Mouse (Mus musculus) kidney, embryonic 15.5 days (tissue): ENCODE results near the gene Tmem50b. TPM values are rescaled to one million over a fixed set of nuclear protein-coding genes. Genes with fewer than 3 reads are reported as not detected.
"Not testable (repeated sequence)": the region's sequence is repeated elsewhere in the genome, so short reads cannot be mapped to it uniquely, and the experiment has no call there.

Experiments
- ATAC-seq: fragments of 200-750 bp; cut with Nextera tagmentation; replicated peaks from 2 replicates; pipeline ENCODE4 v1.8.0; 2017; ENCODE audit warnings: moderate TSS enrichment; ENCODE audit not compliant: low FRiP score
- H3K27ac ChIP-seq: fragments of 300-500 bp; sonication (generic); 2 replicates; pipeline ENCODE4 v1.5.1; 2015; ENCODE audit warnings: mild to moderate bottlenecking, inconsistent platforms
- H3K27me3 ChIP-seq: fragments of 300-500 bp; sonication (generic); 2 replicates; pipeline ENCODE4 v1.6.1; 2015; ENCODE audit warnings: inconsistent platforms
- H3K36me3 ChIP-seq: fragments of 300-500 bp; sonication (generic); 2 replicates; pipeline ENCODE4 v1.6.1; 2015; ENCODE audit warnings: inconsistent platforms
- H3K4me1 ChIP-seq: fragments of 300-500 bp; sonication (generic); 2 replicates; pipeline ENCODE4 v1.6.1; 2015; ENCODE audit warnings: inconsistent platforms
- H3K4me2 ChIP-seq: fragments of 300-500 bp; sonication (generic); 2 replicates; pipeline ENCODE4 v1.6.1; 2015; ENCODE audit warnings: moderate library complexity, mild to moderate bottlenecking, inconsistent platforms
- H3K4me3 ChIP-seq: fragments of 300-500 bp; sonication (generic); replicated peaks from 2 replicates; pipeline ENCODE4 v1.5.1; 2015; ENCODE audit warnings: mild to moderate bottlenecking, inconsistent platforms
- H3K9ac ChIP-seq: fragments of 300-500 bp; sonication (generic); 2 replicates; pipeline ENCODE4 v1.6.1; 2015; ENCODE audit warnings: mild to moderate bottlenecking, inconsistent platforms
- H3K9me3 ChIP-seq: fragments of 300-500 bp; sonication (generic); replicated peaks from 2 replicates; pipeline ENCODE4 v1.6.1; 2016; ENCODE audit warnings: inconsistent platforms
- WGBS: fragments of 180-500 bp; shearing (Covaris S2); methylation state at CpG from one replicate; pipeline ENCODE4 v1.1.7; 2015; ENCODE audit warnings: mixed read lengths; 5-methylcytosine and 5-hydroxymethylcytosine counted together
- polyA plus RNA-seq: library from polyadenylated mRNA; unstranded; fragments of >200 nt; fragmentation: Nextera tagmentation; extraction: Ambion mirVana; gene quantifications from 2 replicates; pipeline ENCODE4 v1.2.1, GENCODE M21; 2015

Tmem50b gene
- 35.6 and 35.8 TPM in 2 replicates for polyA plus RNA-seq

DNA sequence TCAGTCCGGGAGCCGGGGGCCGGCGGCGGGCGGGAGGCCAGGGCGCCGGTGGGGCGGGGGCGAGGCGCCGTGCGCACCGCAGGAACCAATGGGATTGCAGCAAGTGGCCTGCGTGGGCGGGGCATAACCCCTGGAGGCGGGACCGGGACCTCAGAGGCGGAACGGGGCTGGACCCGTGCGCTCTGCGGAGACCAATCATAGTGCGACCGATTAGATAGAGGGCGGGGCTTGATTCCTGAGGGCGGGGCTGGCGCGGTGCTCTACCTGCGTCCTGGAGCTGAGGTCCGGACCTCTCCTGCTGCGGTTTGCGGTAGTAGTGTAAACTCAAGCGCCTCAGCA lies at the start of gene Tmem50b:
TSS of gene Tmem50b (minus strand) at position 129 of the 339 bp plus-strand sequence.
- H3K36me3 ChIP-seq, result no peaks in the 10 kb centered on the region
- H3K9me3 ChIP-seq, result no peaks in the 10 kb centered on the region
- H3K9ac ChIP-seq, result peak within 1 kb of the TSS; percentile 68
- H3K27me3 ChIP-seq, result peaks cover 24% of the 10 kb centered on the region
- H3K4me1 ChIP-seq, result peaks cover 38% of the 10 kb centered on the region
- WGBS, result under 1% methylated on average over 34 of the region's 34 CpGs
- H3K4me2 ChIP-seq, result peak within 1 kb of the TSS; percentile 96
- ATAC-seq, result peak; percentile 99
- H3K27ac ChIP-seq, result no peak within 1 kb of the TSS
- peak within 1 kb of the TSS; percentile 80 for H3K4me3 ChIP-seq

- under 1% methylated on average over 59 of the region's 59 CpGs for whole genome bisulfite sequencing
- H3K9ac ChIP-seq, result peak within 1 kb of the TSS; percentile 82
- H3K9me3 ChIP-seq, result no peaks in the 10 kb centered on the region
- peak within 1 kb of the TSS; percentile 99 for H3K27ac ChIP-seq
- peak; percentile 91 for ATAC-seq
- peaks cover 13% of the 10 kb centered on the region for H3K4me1 ChIP-seq
- H3K36me3 ChIP-seq, result peaks cover 25% of the 10 kb centered on the region
- H3K27me3 ChIP-seq, result no peaks in the 10 kb centered on the region
- H3K4me3 ChIP-seq, result peak within 1 kb of the TSS; percentile 87
- peak within 1 kb of the TSS; percentile 97 for H3K4me2 ChIP-seq
Measured at GRCm38 (mm10) chr16:91646681-91647419, 49.2 kb upstream of the Tmem50b start, which contains the start of gene Gart. Gart (minus strand) TSS chr16:91646952.

DNA sequence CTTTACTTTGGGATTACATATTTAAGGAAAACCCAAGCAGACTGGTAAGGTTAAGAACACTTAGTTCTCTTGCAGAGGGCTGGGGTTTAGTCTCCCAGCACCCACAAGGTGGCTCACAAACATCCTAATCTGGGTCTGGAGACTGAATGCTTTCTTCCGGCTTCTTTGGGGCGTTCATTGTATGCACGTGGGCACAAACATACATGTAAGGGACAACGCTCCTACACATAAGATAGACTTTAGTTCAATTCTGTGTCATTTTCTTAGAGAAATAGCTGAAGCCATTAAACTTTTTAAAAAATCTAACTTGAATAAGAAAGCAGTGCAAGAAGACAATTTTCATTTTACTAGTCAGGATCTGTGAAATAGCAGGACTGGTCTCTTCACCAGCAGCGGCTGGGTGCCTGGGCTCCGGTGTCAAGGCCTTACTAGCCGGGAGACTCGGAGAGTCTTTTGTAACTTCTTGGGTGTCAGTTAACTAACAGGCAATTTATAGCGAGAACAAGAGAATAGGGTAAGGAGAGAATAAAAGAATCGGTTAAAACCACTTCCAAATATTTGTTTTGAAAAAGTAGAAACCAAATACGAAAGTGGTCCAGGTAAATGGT lies 48.5 kb upstream of the Tmem50b start:
- Histone ChIP-seq H3K4me3 (peak overlapping the region; percentile 87), H3K4me1 (peaks cover 13% of the 10 kb centered on the region), H3K27me3 (no peaks in the 10 kb centered on the region), H3K9me3 (no peaks in the 10 kb centered on the region), H3K4me2 (peak overlapping the region; percentile 97), H3K27ac (peak overlapping the region; percentile 99), H3K36me3 (peaks cover 27% of the 10 kb centered on the region), H3K9ac (peak overlapping the region; percentile 82)
- WGBS, result 1% methylated on average over 11 of the region's 11 CpGs
- ATAC-seq, result no peak

GRCm38 (mm10) chr16:91645420-91645819 lies 47.8 kb upstream of the Tmem50b start:
- not testable (repeated sequence) for H3K4me3 ChIP-seq, H3K27me3 ChIP-seq, H3K27ac ChIP-seq, ATAC-seq, H3K9me3 ChIP-seq, H3K9ac ChIP-seq
- H3K4me1 ChIP-seq, result peaks cover 13% of the 10 kb centered on the region
- WGBS, result 80% methylated on average over 1 of the region's 2 CpGs
- peaks cover 29% of the 10 kb centered on the region for H3K36me3 ChIP-seq
- peak overlapping the region; percentile 97; the same call in 1 of the 2 replicates for H3K4me2 ChIP-seq

DNA sequence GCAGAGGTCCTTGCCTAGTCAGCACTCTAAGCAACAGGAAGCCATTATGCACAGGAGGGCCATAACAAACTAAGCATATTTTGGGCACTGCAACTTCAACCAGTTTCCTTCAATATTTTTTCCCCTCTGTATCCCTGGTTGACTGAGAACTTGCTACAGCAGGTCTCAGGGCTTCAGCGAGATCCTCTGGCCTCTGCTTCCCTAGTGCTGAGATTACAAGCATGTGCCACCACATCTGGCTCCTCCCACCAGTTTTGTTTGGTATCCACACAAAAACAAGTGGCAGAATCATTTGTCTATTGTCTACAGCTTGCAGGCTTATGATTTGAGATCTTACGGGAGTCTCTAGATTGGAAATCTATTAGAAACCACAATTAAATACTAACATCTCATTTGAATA lies 47.3 kb upstream of the Tmem50b start:
- Histone ChIP-seq H3K27me3 (no peaks in the 10 kb centered on the region), H3K36me3 (peaks cover 35% of the 10 kb centered on the region), H3K9ac (no peak overlapping the region), H3K4me3 (no peak overlapping the region), H3K4me2 (0 out of 2 replicates have a peak overlapping the region, but pooled peaks have one; percentile 17), H3K27ac (0 out of 2 replicates have a peak overlapping the region, but pooled peaks have one; percentile 15), H3K4me1 (peaks cover 11% of the 10 kb centered on the region), H3K9me3 (no peaks in the 10 kb centered on the region)
- no peak for ATAC-seq
- WGBS, result 74% methylated on average over 2 of the region's 2 CpGs

GRCm38 (mm10) chr16:91640171-91640570 lies 42.6 kb upstream of the Tmem50b start:
- H3K4me1 ChIP-seq, result peaks cover 6% of the 10 kb centered on the region
- ATAC-seq, result no peak
- H3K4me2 ChIP-seq, result no peak overlapping the region
- peaks cover 82% of the 10 kb centered on the region for H3K36me3 ChIP-seq
- no peaks in the 10 kb centered on the region for H3K9me3 ChIP-seq
- 95% methylated on average over 8 of the region's 8 CpGs for WGBS
- no peaks in the 10 kb centered on the region for H3K27me3 ChIP-seq
- H3K4me3 ChIP-seq, result no peak overlapping the region
- H3K9ac ChIP-seq, result no peak overlapping the region
- H3K27ac ChIP-seq, result no peak overlapping the region

- Histone ChIP-seq H3K4me3 (no peak overlapping the region), H3K9me3 (no peaks in the 10 kb centered on the region), H3K4me1 (peaks cover 2% of the 10 kb centered on the region), H3K4me2 (no peak overlapping the region), H3K36me3 (peaks cover 86% of the 10 kb centered on the region), H3K9ac (no peak overlapping the region), H3K27me3 (no peaks in the 10 kb centered on the region), H3K27ac (no peak overlapping the region)
- no peak for ATAC-seq
- WGBS, result 94% methylated on average over 2 of the region's 2 CpGs
Measured at GRCm38 (mm10) chr16:91639636-91640035, 42.0 kb upstream of the Tmem50b start.

- ATAC-seq, result no peak
- Histone ChIP-seq H3K9ac (no peak overlapping the region), H3K4me1 (no peaks in the 10 kb centered on the region), H3K36me3 (peaks cover 91% of the 10 kb centered on the region), H3K9me3 (no peaks in the 10 kb centered on the region), H3K27ac (no peak overlapping the region), H3K4me3 (no peak overlapping the region), H3K27me3 (no peaks in the 10 kb centered on the region), H3K4me2 (no peak overlapping the region)
- 89% methylated on average over 5 of the region's 5 CpGs for WGBS
Measured at GRCm38 (mm10) chr16:91639161-91639560, 41.6 kb upstream of the Tmem50b start.

- no peak overlapping the region for H3K4me3 ChIP-seq
- no peaks in the 10 kb centered on the region for H3K4me1 ChIP-seq
- 90% methylated on average over 12 of the region's 12 CpGs for WGBS
- ATAC-seq, result no peak
- no peak overlapping the region for H3K9ac ChIP-seq
- peaks cover 97% of the 10 kb centered on the region for H3K36me3 ChIP-seq
- H3K4me2 ChIP-seq, result no peak overlapping the region
- no peak overlapping the region for H3K27ac ChIP-seq
- H3K27me3 ChIP-seq, result no peaks in the 10 kb centered on the region
- no peaks in the 10 kb centered on the region for H3K9me3 ChIP-seq
Measured at GRCm38 (mm10) chr16:91633641-91634040, 36.0 kb upstream of the Tmem50b start.

GRCm38 (mm10) chr16:91632940-91633339 lies 35.3 kb upstream of the Tmem50b start:
- H3K9me3 ChIP-seq, result no peaks in the 10 kb centered on the region
- 95% methylated on average over 7 of the region's 7 CpGs for WGBS
- no peaks in the 10 kb centered on the region for H3K27me3 ChIP-seq
- no peak for ATAC-seq
- no peak overlapping the region for H3K4me2 ChIP-seq
- peaks cover 97% of the 10 kb centered on the region for H3K36me3 ChIP-seq
- H3K4me3 ChIP-seq, result no peak overlapping the region
- H3K4me1 ChIP-seq, result no peaks in the 10 kb centered on the region
- no peak overlapping the region for H3K27ac ChIP-seq
- H3K9ac ChIP-seq, result no peak overlapping the region

GRCm38 (mm10) chr16:91632439-91632838 lies 34.8 kb upstream of the Tmem50b start:
- H3K36me3 ChIP-seq, result peaks cover 97% of the 10 kb centered on the region
- no peak for ATAC-seq

GRCm38 (mm10) chr16:91630584-91630983 lies 33.0 kb upstream of the Tmem50b start:
- Histone ChIP-seq H3K36me3 (peaks cover 96% of the 10 kb centered on the region), H3K4me2 (no peak overlapping the region), H3K9ac (no peak overlapping the region), H3K9me3 (no peaks in the 10 kb centered on the region), H3K27ac (no peak overlapping the region), H3K27me3 (no peaks in the 10 kb centered on the region), H3K4me3 (no peak overlapping the region), H3K4me1 (no peaks in the 10 kb centered on the region)
- 74% methylated on average over 1 of the region's 1 CpGs for WGBS
- ATAC-seq, result no peak

More at GRCm38 (mm10) chr16:91632439-91632838, 34.8 kb upstream of the Tmem50b start:
- Histone ChIP-seq H3K4me3 (no peak overlapping the region), H3K27me3 (no peaks in the 10 kb centered on the region), H3K9me3 (no peaks in the 10 kb centered on the region), H3K4me2 (no peak overlapping the region), H3K4me1 (no peaks in the 10 kb centered on the region), H3K27ac (no peak overlapping the region), H3K9ac (no peak overlapping the region)
- WGBS, result 88% methylated on average over 5 of the region's 5 CpGs
